Mouse (Mus musculus) CH12.LX (cell line): ENCODE measurements around the gene Usb1. TPM values are rescaled to one million over a fixed set of nuclear protein-coding genes. Genes with fewer than 3 reads are reported as not detected.

Experiments used
- DNase-seq: peaks from one replicate; pipeline ENCODE4 v3.0.0-alpha.2; 2013; ENCODE audit errors: extremely low read depth
- H3K27ac ChIP-seq: 2 replicates; pipeline ENCODE4 v1.5.1; 2012; ENCODE audit warnings: low read depth, mild to moderate bottlenecking, control low read depth, moderate library complexity; ENCODE audit not compliant: insufficient read depth
- H3K27me3 ChIP-seq: replicated peaks from 2 replicates; pipeline ENCODE3; 2012; ENCODE audit warnings: inconsistent platforms
- H3K36me3 ChIP-seq, 2 experiments: replicated peaks in 1 of 2; 2 replicates each; pipeline versions ENCODE3 to v1.6.1; 2012; ENCODE audit warnings: inconsistent platforms in 1 of 2, low read length in 1 of 2, mild to moderate bottlenecking in 1 of 2, mixed read lengths in 1 of 2, moderate library complexity in 1 of 2; ENCODE audit not compliant: control insufficient read depth in 1 of 2, insufficient read depth in 1 of 2
- H3K4me1 ChIP-seq, 2 experiments: 2 replicates each; pipeline ENCODE4 v1.6.1; 2012; ENCODE audit warnings: inconsistent platforms in 1 of 2, moderate library complexity in 1 of 2; ENCODE audit not compliant: insufficient read depth in 2 of 2, control insufficient read depth in 1 of 2
- H3K4me2 ChIP-seq: 2 replicates; pipeline ENCODE4 v1.6.1; 2012; ENCODE audit warnings: low read depth, mild to moderate bottlenecking, control low read depth; ENCODE audit not compliant: poor library complexity, insufficient read depth, severe bottlenecking
- H3K4me3 ChIP-seq, 3 experiments: fragments of 150-350 bp in 1 of 3; sonication (generic) in 1 of 3; replicated peaks in 1 of 3; 2 replicates each; pipeline versions ENCODE3 to v1.5.1; 2011 to 2012; ENCODE audit warnings: low read depth in 2 of 3, low read length in 2 of 3, mild to moderate bottlenecking in 2 of 3, moderate library complexity in 2 of 3, control low read depth in 1 of 3, improper control_type of control experiment in 1 of 3, inconsistent platforms in 1 of 3, mixed read lengths in 1 of 3; ENCODE audit not compliant: poor library complexity in 1 of 3
- H3K79me2 ChIP-seq: replicated peaks from 2 replicates; pipeline ENCODE4 v1.6.1; 2012; ENCODE audit warnings: mild to moderate bottlenecking, moderate library complexity; ENCODE audit not compliant: control insufficient read depth, poor library complexity, insufficient read depth, severe bottlenecking; ENCODE audit errors: extremely low read depth
- H3K9ac ChIP-seq: 2 replicates; pipeline ENCODE4 v1.6.1; 2012; ENCODE audit warnings: low read depth, mild to moderate bottlenecking, control low read depth, moderate library complexity; ENCODE audit not compliant: insufficient read depth
- H3K9me3 ChIP-seq: replicated peaks from 2 replicates; pipeline ENCODE3; 2012; ENCODE audit warnings: low read length, inconsistent platforms, mixed read lengths
- BHLHE40 ChIP-seq: IDR thresholded peaks from 2 replicates; pipeline ENCODE4 v1.6.1; 2011; ENCODE audit warnings: mild to moderate bottlenecking, low read depth, low read length, improper control_type of control experiment
- CHD1 ChIP-seq: IDR thresholded peaks from 2 replicates; pipeline ENCODE4 v1.6.1; 2012; ENCODE audit warnings: low read depth, low read length, improper control_type of control experiment, inconsistent platforms
- EP300 ChIP-seq: IDR thresholded peaks from 2 replicates; pipeline ENCODE4 v1.6.1; 2011; ENCODE audit warnings: low read length, improper control_type of control experiment
- ETS1 ChIP-seq: conservative IDR thresholded peaks from 2 replicates; pipeline ENCODE4 v1.6.1; 2012; ENCODE audit warnings: low read depth, mild to moderate bottlenecking, inconsistent platforms, low read length, improper control_type of control experiment, moderate library complexity
- JUND ChIP-seq: conservative IDR thresholded peaks from 2 replicates; pipeline ENCODE4 v1.6.1; 2011; ENCODE audit warnings: low read depth, low read length, improper control_type of control experiment
- MAFK ChIP-seq: IDR thresholded peaks from 2 replicates; pipeline ENCODE4 v1.6.1; 2011; ENCODE audit warnings: low read length, improper control_type of control experiment; ENCODE audit not compliant: insufficient replicate concordance
- MAX ChIP-seq: IDR thresholded peaks from 2 replicates; pipeline ENCODE4 v1.6.1; 2011; ENCODE audit warnings: low read length, improper control_type of control experiment
- MAZ ChIP-seq: IDR thresholded peaks from 2 replicates; pipeline ENCODE4 v1.6.1; 2012; ENCODE audit warnings: low read depth, mild to moderate bottlenecking, inconsistent platforms, low read length, improper control_type of control experiment, moderate library complexity
- MEF2A ChIP-seq: IDR thresholded peaks from 2 replicates; pipeline ENCODE4 v1.6.1; 2014; ENCODE audit warnings: low read depth, mild to moderate bottlenecking, inconsistent platforms, low read length, improper control_type of control experiment, borderline replicate concordance
- MXI1 ChIP-seq: IDR thresholded peaks from 2 replicates; pipeline ENCODE4 v1.6.1; 2011; ENCODE audit warnings: mild to moderate bottlenecking, low read depth, low read length, improper control_type of control experiment
- NRF1 ChIP-seq: IDR thresholded peaks from 2 replicates; pipeline ENCODE4 v1.6.1; 2014; ENCODE audit warnings: low read depth, mild to moderate bottlenecking, inconsistent platforms, low read length, improper control_type of control experiment, moderate library complexity
- POLR2A ChIP-seq: IDR thresholded peaks from 2 replicates; pipeline ENCODE4 v1.6.1; 2011; ENCODE audit warnings: low read depth, mild to moderate bottlenecking, improper control_type of control experiment, low read length
- POLR2AphosphoS2 ChIP-seq: IDR thresholded peaks from 2 replicates; pipeline ENCODE4 v1.6.1; 2011; ENCODE audit warnings: low read depth, low read length, improper control_type of control experiment
- RAD21 ChIP-seq: IDR thresholded peaks from 2 replicates; pipeline ENCODE4 v1.6.1; 2011; ENCODE audit warnings: low read depth, mild to moderate bottlenecking, low read length, improper control_type of control experiment, moderate library complexity
- USF1 ChIP-seq: IDR thresholded peaks from 2 replicates; pipeline ENCODE4 v1.6.1; 2014; ENCODE audit warnings: low read depth, mild to moderate bottlenecking, inconsistent platforms, low read length, improper control_type of control experiment
- ZC3H11A ChIP-seq: IDR thresholded peaks from 2 replicates; pipeline ENCODE4 v1.6.1; 2012; ENCODE audit warnings: low read depth, mild to moderate bottlenecking, inconsistent platforms, low read length, improper control_type of control experiment
- ZKSCAN1 ChIP-seq: IDR thresholded peaks from 2 replicates; pipeline ENCODE4 v1.6.1; 2012; ENCODE audit warnings: low read depth, inconsistent platforms, low read length, improper control_type of control experiment, borderline replicate concordance
- ZMIZ1 ChIP-seq: IDR thresholded peaks from 2 replicates; pipeline ENCODE4 v1.6.1; 2012; ENCODE audit warnings: low read depth, mild to moderate bottlenecking, inconsistent platforms, low read length, improper control_type of control experiment
- dilution Hi-C: fragments of 300-500 bp; cut with MboI; formaldehyde crosslinking; loops from 2 replicates; pipeline ENCODE4 v1.14.3; 2020; ENCODE audit warnings: low sequenced_read_pairs; ENCODE audit not compliant: extremely low pct_unique_long_range_greater_than_20kb, extremely low pct_ligation_motif_present
- in situ Hi-C: fragments of 300-500 bp; cut with MboI; formaldehyde crosslinking; loops from 3 replicates; pipeline ENCODE4 v1.14.3; 2019; ENCODE audit warnings: low sequenced_read_pairs, low pct_ligation_motif_present, low pct_unique_long_range_greater_than_20kb, mixed read lengths
- polyA plus RNA-seq: library from polyadenylated mRNA; unstranded; fragments of >175 nt; gene quantifications from 2 replicates; pipeline ENCODE4 v1.2.1, GENCODE M21; 2012; ENCODE audit warnings: low read depth; ENCODE audit not compliant: insufficient read length
- total RNA-seq, 2 experiments: library from RNA; depleted of rRNA; stranded (reverse); fragments of 300-350 nt in 1 of 2; fragments of >200 nt in 1 of 2; gene quantifications; 2 replicates each; pipeline ENCODE4 v1.2.3; 2012 to 2014

The Usb1 gene
- total and polyA plus RNA-seq, 3 experiments, result 15.2 to 25.0 (median 16.4) TPM

DNA sequence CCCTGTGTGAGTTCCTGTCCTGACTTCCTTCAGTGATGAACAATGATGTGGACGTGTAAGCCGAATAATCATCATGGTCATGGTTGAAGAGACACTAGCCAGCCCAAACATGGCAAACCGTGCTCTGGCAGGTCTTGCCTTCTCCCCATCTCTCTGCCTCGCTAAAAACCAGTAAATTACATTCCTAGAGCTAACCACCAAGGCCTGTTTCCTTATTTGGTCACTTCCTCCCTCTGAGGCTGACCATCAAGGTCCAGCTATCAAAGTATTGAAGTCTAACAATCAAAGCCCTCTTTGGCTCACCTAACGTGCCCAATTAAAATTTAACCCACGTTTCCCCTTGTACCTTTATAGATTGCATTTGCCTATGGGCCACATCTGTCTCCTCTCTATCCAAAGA is 30.2 kb downstream of the Usb1 start:
- H3K27me3 ChIP-seq, result no peaks in the 10 kb centered on the region
- no peak overlapping the region for H3K4me2 ChIP-seq

DNA sequence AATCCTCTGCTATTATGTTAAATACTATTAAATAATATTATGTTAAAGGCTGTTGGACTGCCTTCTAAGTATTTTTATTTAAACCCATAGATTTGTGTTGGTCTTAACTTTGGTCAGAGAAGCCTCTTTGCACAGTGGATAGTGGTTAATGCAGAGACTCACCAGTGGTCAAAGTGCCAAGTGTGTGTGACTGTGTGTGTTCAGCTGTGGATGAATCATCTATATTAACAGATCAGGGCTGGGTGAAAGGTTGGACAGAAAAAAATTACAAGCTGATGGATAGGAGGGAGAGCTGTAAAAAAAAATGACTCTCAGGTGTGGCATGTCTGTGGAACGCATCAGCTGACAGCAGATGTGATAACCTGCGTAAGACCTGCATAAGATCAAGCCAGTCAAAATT is 31.8 kb downstream of the Usb1 start:
- DNase-seq, result no peak
- H3K4me3 ChIP-seq, result no peak overlapping the region
- no peak overlapping the region for H3K9ac ChIP-seq
- H3K36me3 ChIP-seq, result no peaks in the 10 kb centered on the region
- dilution Hi-C loops, result no loop called here
- H3K9me3 ChIP-seq, result no peaks in the 10 kb centered on the region
- H3K4me1 ChIP-seq, result peaks cover 22 to 27% of the 10 kb centered on the region in 2 experiments
- TF ChIP-seq JUND (no peak), POLR2A (no peak), NRF1 (no peak), ZC3H11A (no peak), ETS1 (no peak), MAFK (no peak), EP300 (no peak), ZMIZ1 (no peak), BHLHE40 (no peak), CHD1 (no peak), MAX (no peak), ZKSCAN1 (no peak), MEF2A (no peak), USF1 (no peak), MXI1 (no peak), MAZ (no peak), RAD21 (no peak)
- H3K27me3 ChIP-seq, result no peaks in the 10 kb centered on the region
- H3K4me2 ChIP-seq, result no peak overlapping the region
- H3K79me2 ChIP-seq, result no peaks in the 10 kb centered on the region
- in situ Hi-C loops, result loop anchor here (10.0 kb wide), 1 partner anchor 71 kb away; the partner anchor contains the start of gene Cfap20
- no peak overlapping the region for H3K27ac ChIP-seq

More for the DNA sequence above, 30.2 kb downstream of the Usb1 start:
- H3K9me3 ChIP-seq, result no peaks in the 10 kb centered on the region
- dilution Hi-C loops, result no loop called here
- no peak overlapping the region for H3K27ac ChIP-seq
- TF ChIP-seq POLR2AphosphoS2, result no peak
- no peaks in the 10 kb centered on the region for H3K36me3 ChIP-seq
- peaks cover 22 to 34% of the 10 kb centered on the region in 2 experiments for H3K4me1 ChIP-seq
- in situ Hi-C loops, result loop anchor here (10.0 kb wide), 1 partner anchor 73 kb away; the partner anchor contains the start of gene Cfap20
- DNase-seq, result no peak
- H3K79me2 ChIP-seq, result no peaks in the 10 kb centered on the region
- H3K9ac ChIP-seq, result no peak overlapping the region
- H3K4me3 ChIP-seq, result no peak overlapping the region
